Mouse (Mus musculus): ENCODE measurements at regions not wholly inside any gene's neighbourhood (a gene's known extent, or its start where the extent isn't known, plus 50 kb on each side); places are given as distances from the start of the nearest gene placed in this dataset.

DNA sequence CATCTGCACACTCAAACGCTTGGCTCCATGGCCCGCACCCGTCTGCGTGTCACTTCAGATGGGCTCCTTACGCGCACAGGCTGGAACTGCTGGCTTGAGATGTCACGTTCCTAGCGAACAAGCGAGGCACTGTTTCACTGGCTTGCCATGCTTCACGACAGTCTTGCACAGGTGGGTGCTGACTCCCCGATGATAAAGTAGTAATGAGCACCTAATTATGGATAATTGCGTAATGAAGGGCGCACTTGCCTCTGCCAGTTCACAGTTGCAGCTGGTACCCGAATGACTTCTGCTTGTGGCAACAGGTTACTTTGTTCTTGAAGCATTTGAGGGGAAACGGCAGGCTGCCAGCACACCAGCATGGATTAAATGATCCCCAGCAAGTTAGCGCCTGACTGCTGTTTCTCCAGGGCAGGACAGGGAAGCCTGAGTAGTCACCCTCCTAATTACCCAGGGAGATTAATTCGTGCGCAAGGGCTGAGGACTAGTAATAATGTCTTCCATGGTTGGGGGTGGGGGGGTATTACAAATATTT lies 335.1 kb downstream of the Pmp22 start:
- no peak for DNase-seq
- intact Hi-C loops (cut with DNase I), result no loop called here

DNA sequence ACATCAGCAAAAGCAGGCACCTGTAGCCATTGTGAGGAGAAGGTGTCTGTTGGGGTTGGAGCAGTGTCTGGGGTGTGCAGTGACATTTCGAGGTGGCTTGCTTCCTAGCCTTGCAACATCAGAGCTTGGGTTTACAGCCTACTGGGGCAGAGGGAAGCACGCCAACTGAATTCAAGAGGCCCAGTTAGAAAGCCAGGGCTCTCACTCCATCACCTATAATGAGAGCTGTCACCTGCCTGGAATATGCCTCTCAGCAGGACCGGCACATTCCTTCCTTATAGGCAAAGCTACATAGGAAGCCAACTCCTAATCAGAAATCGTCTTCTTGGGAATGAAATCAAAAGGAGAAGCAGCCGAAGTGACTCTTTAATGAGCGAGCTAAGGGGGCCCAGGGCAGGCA lies 337.2 kb downstream of the Pmp22 start:
- intact Hi-C loops (cut with DNase I), result no loop called here
- no peak for DNase-seq

DNA sequence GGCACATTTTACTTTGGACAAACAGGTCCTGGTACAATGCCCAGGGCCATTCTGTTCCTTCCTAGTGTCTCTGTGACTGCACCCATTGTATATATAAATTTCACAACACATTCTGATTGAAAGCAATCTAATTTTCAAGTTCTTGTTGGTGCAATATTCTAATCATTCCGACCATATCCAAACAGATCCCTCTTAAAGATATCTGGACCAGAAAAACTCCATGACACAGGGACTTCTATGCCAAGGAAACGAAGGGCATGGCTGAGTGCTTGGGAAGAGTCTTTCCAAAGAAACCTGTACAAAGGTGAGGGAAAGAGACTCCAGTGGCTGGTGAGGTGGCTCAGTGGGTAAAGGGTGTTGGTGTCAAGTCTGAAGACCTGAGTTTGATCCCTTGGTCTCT lies 337.8 kb downstream of the Pmp22 start:
- DNase-seq, result no peak
- intact Hi-C loops (cut with DNase I), result no loop called here

DNA sequence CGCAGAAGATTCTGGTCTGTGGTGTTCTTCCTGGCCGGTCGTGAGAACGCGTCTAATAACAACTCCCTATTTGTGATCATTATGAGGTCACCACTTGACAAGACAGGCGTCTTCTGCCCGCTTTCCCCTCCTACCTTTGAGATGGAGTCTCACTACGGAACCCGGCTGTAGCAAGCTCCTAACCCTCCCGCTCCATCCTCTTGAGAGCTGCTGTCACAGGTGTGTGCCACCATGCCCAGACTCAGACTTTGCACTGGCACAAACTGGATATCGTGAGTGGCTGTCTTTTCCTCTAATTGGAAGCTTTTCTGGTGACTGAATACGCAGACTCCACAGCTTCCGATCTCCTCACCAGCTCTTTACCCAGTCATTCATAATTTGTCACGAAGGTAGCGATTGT lies 346.0 kb downstream of the Pmp22 start:
- intact Hi-C loops (cut with DNase I), result no loop called here
- no peak for DNase-seq

DNA sequence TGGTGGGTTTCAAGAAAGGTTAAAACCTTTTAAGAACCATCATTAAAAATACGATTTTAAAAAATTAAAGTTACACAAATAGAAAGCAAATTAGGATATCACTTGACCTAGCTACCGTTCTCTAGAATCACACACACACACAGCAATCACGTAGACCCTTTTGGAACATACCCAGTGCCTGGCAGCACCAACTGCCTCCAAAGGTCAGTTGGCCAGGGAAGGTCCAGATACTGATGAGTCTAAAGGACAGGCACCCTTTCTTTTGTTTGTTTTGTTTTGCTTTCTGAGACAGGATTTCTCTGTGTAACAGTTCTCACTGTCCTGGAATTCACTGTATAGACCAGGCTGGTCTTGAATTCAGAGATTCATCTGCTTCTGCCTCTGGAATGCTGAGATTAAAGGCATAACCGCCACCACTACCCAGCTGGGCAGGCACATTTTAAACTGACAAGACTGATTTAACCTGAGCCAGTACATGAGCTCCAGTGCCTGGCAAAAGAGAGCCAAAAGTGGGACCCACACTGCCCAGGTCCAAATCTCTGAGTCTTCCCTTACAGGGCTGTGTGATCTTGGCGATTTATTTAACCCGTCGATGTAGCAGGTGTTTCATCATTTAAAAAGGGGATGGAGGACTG lies 353.0 kb downstream of the Pmp22 start:
- intact Hi-C loops (cut with DNase I), result no loop called here
- no peak for DNase-seq

DNA sequence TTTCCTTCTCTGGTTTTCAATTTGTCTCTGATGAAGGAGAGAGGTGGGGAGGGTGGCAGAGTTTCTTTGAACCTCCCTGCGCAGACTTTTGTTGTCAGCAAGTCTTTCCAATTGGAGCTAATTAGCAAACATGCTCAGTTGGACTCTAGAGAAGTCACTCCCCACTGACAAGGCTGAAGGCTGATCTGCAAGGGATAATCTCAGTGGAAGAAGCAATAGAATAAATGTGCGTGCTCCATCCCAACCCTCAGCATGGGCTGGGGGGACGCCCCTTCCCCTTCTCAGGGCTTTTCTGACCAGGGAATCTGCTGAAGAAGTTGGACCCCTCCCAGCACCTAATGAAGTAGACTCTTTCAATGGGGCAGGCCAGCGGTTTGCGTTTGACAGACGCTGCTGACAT lies 353.8 kb downstream of the Pmp22 start:
- intact Hi-C loops (cut with DNase I), result no loop called here
- no peak for DNase-seq

DNA sequence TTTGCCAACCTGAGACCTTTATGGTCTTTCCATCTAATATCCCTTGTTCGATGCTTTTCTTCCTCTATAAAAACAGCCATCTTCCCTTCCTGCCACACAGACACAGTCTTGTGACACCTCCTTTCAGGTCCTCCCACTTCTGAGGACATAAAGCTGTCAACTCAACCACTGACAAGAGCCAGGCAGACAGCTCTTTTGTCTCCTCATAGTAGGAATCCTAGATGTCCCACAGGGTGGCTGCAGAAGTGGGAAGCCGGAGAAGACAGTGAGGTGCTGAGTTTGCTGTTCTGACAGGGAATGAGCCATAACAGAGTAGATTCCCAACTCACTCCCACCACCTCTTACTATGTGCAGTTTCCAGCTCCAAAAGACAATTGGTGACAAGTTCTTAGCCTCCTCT lies 358.4 kb downstream of the Pmp22 start:
- DNase-seq, result no peak
- intact Hi-C loops (cut with DNase I), result no loop called here

DNA sequence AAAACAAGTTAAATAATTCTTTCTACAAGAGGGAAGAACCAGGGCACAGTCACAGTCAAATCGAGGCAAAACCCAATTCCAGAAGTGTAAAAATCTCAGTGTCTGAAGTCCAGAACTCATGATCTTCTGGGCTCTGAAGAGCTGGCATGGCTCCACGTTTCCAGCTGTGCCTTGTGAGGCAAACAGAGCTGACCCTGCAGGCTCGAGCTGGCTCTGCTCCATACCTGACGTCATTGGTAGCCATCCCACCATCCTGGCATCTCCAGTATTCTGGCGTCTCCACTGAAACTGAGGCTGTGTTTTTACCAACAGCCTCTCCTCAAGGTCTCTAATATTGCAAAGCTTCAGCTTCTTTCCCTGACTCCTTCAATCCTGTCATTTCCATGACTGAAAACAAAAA lies 373.4 kb downstream of the Pmp22 start:
- intact Hi-C loops (cut with DNase I), result no loop called here
- DNase-seq, result peak; percentile 45 to 59

DNA sequence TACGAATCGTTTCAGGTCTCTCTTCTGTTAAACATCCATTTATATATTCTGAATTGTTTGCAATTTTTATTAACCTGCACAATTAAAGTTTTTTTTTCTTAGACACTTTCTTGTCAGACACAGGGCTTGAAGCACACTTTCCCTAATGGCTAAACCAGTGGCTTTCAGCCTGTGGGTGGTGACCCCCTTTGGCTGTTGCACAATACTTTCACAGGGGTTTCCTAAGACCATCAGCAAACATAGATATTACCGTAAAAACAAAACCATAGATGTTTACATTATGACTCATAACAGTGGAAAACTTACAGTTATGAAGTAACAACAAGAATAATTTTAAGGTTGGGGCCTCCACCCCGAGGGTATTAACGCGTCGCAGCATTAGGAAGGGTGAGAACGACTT lies 378.6 kb downstream of the Pmp22 start:
- no peak for DNase-seq
- intact Hi-C loops (cut with DNase I), result no loop called here

DNA sequence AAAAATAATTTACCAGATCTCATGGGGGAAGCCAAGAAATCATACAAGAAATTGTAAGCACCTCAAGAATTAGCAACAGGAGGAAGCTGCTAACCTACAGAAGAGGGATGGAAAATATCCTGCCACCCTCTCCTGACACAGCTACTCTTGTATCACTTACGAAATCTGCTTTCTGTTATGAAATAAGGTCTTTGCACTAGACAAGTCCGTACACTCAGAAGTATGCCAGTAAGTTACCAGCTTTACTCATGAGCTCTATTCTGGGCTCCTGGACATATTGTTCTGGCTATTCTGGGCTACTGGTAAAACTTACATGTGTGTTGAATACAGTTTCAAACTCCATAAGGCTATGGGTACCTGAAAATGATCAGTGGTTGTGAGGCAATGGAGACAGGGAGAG lies 379.9 kb downstream of the Pmp22 start:
- intact Hi-C loops (cut with DNase I), result no loop called here
- no peak for DNase-seq

DNA sequence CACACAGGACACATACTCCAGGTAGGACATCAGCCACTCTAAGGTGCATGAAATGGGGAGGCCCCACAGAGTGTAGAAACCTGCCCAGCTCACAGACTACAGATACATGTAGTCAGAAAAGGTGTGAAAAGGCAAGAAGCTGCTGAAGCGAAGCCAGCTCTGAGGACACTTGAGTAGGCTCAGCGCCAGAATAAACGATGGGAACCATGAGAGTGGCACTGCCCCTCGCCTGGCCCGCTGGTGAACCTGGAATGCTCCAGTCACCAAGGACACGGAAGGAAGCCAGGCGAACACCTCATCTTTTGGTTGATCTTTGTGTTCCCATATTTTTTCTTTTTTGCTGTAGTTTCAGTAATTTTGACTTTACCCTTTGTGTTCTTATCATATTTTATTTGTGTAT lies 381.8 kb downstream of the Pmp22 start:
- intact Hi-C loops (cut with DNase I), result no loop called here
- DNase-seq, result no peak

DNA sequence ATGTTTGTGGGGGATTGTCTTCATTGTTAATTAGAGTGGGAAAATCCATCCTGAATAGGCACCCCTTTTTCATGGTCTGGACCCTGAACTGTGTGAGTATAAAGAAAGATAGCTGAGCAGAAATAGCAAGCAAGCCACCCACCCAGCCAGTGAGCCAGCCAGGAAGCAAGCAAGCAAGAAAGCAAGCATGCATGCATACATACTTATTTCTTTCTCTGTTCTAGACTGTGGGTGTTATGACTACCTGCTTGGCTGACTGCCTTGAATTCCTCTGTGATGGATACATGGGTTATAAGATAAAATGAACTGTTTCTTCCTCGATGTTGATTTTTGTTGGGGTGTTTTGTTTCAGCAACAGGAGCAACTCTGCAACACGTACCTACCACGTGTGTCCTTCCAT lies 385.8 kb downstream of the Pmp22 start:
- intact Hi-C loops (cut with DNase I), result no loop called here
- DNase-seq, result no peak

DNA sequence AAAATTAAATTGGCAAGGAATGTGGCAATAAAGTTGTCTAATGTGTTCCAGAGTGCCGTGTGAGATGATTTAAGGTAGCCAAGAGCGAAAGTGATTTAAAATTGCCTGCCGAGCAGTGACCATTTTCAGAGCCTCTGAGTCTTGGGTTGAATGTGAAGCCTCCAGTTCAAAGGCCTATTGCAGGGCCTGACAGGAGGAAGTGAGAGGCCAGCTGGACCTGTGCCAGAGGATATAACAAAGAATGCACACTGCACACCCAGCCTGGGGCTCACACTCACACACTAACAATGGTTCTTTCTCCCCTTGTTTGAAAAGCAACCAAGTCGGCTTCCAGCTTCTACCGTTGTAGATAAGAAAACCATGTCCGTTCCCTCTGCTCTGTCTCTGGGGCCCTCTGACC lies 390.1 kb downstream of the Pmp22 start:
- intact Hi-C loops (cut with DNase I), result no loop called here
- peak in 1 of 2 experiments; percentile 30 for DNase-seq

DNA sequence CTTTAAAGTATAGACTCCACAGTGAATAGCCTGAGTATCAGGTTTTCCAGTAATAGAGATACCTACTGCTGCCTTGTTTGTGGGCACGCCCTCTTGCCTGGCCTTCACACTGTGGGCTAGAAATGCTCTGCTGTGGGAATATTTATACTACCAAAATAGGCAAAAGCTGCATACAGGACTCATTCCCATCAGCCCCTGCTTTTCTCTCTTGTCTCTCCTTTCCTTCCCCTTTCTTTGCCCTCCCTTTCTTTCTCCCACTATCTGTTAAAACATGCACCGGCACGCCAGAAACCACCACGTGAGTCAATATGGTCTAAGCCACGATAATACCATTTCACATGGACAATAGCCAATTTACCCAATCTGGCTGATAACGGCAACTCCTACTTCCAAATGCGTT lies 395.5 kb downstream of the Pmp22 start:
- no peak for DNase-seq
- intact Hi-C loops (cut with DNase I), result no loop called here

DNA sequence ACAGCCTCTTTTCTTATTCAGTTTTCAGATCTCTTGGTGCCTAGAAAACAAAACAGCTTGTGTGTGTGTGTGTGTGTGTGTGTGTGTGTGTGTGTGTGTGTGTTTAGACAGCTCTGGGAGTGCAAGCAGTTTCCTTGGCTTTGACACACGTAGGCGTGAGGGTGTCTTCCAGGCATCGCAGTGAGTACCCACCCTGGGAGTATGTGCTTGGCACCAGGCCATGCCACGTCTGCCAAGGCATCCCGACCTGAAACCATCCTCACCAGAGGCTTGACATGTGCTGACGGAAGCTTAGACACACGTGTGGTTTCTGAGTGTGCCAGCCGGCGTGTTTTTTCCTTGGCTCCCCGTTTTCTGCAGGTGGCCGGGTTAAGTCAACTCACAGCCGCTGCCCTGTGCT lies 396.6 kb downstream of the Pmp22 start:
- intact Hi-C loops (cut with DNase I), result no loop called here
- DNase-seq, result no peak

DNA sequence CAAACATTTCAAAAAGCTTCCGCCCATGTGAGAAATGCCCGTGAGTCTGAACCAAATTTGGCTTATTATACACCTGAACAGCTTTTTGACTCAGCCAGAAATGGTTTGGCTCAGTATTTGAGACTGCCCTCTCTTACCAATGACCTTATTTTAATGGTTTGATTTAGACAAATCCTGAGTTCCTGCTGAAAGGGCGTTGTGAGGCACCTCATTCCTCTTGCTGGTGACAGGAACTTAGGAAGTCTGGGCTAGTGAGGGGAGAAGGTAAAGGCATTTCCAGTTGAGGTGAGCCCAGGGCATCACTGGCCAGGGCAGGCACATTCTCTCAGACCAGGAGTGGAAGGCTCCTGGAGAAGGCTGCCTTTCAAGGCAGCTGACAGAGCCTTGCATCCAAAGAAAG lies 396.1 kb downstream of the Hs3st3b1 start:
- intact Hi-C loops (cut with DNase I), result no loop called here

DNA sequence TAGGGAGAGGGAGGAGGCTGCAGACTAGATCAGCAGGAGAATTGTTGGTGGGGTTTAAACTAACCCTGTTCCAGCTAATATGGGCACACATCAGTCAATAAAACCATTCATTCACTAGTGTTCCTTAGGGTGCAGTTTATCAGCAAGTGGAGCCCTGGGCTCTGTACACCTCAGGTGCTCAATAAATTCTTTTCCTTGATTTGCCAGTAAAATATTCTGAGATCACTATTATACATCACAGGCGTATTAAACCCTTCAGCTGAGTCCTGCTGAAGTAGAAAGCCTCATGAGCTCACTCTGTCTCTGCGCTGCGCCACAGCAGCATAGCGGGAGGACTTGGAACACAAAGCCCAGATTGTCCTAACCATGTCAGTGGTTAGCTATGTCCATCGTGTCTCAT lies 389.3 kb downstream of the Hs3st3b1 start:
- DNase-seq, result no peak
- intact Hi-C loops (cut with DNase I), result no loop called here

More for the DNA sequence above, 396.1 kb downstream of the Hs3st3b1 start:
- DNase-seq, result no peak

DNA sequence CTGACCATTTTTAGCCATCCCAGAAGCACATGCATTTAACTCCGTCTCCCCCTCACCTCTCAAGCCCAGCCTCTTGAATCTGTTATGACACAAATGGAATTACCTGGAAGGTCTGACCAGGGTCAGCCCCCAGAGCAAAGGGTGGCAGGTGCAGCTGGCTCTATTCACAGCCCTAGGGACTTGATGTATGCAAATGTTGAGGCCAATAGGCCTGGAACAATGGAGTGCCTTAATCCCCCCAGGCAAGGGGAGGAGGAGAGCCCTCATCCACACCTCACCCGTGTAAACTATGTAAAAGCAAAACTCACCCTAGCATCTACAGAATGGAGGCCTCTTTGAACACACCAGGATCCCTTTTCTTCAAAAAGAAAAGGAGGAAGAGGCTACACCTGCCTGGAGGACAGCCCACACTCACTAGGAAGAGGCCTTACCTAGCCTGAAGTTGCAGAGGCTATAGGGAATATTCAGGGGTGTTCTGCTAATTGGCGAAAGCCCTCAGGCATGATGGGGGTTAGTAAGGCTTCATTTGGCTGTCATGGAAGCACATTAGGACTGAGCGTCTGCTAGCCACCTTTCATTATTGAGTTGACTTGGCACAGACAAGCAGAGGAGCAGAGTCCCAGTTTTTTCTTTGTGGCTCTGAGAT lies 388.4 kb downstream of the Hs3st3b1 start:
- intact Hi-C loops (cut with DNase I), result no loop called here

DNA sequence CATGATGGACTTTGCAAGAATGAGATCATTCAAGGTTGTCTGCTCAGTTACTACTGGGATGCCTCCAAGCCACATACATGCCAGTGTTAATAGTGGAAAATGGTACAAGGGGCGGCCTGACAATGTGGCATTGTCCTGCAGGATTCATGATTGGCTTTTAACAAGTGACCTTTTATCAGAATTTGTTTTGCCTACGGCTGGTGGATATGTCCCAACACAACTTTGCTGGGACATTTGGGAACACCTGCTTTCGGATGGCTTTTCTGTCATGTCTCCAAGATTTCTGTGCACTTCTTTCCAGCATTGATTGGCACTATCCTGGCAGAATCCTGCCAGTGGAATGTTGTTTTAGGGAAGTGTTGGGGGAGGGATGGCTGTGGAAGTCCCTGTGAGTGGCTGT lies 384.4 kb downstream of the Hs3st3b1 start:
- intact Hi-C loops (cut with DNase I), result no loop called here
- DNase-seq, result no peak

More for the DNA sequence above, 388.4 kb downstream of the Hs3st3b1 start:
- DNase-seq, result no peak

DNA sequence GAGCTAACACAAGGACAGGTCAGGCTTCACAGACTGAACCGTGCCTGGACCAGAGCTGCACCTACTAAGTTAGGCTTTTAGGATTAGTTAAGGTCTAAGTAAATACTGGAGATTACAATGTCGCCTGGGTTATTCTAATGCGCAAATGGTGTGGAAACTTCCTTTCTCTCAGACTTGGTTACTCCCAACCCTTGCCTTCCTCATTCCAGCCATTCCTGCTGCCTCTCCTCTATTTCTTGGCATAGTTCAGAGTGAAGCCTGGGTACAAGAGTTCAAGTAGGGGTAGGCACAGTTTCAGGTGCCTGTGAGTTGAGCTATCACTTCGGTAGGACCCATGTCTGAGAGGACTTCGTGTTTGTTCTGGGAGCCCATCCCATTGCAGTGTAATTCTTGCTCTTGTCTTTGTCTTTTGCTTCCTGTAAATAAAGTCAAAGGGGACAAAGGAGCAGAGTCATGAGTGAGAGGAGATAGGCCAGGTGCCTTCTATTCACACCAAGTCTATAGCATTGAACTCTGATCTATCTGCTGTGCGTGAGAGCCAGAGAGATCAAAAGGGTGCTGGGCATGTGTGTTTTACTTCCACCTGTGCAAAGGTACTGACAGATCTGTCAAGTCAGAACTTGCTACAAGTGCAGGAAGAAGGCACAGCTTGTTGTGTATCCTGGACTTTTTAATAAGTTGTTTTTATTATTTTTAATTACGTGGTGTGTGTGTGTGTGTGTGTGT lies 378.0 kb downstream of the Hs3st3b1 start:
- DNase-seq, result no peak
- intact Hi-C loops (cut with DNase I), result no loop called here

DNA sequence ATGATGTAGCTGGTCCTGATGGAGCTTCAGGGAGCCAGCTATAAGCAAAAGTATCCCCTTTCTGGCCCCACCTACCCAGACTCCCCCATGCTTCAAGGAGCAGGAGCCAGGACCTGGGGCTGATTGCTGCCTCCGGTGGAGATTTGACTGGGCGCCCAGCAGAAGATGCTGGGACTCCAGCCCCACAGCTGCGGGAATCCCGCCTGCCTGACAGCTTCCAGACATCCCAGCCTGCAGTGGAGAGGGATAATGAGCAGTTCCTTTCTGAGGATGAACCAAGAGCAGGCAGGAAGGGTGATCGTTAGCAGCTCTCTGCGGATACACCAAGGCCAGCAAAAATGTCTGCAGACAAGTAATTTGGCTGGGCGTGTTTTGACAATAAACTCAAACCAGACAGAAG lies 376.6 kb downstream of the Hs3st3b1 start:
- intact Hi-C loops (cut with DNase I), result no loop called here

DNA sequence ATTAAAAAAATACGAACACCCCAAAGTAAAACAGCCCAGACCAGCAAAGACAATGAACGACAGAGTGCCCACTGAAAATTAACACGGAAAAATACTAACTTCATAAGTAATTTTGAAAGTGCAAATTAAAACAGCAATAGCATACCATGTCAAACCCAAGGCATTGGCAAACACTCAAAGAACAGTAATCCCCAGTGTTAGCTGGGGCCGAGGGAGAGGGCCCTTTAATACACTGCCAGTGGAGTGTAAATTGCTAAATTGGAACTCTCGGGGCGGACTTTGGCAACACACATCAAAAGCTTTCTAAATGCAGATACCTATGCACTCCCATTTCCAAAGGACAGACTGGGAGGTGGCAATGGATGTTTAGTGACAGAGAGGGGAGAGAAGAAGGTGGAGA lies 361.6 kb downstream of the Hs3st3b1 start:
- DNase-seq, result no peak
- intact Hi-C loops (cut with DNase I), result no loop called here

More for the DNA sequence above, 376.6 kb downstream of the Hs3st3b1 start:
- DNase-seq, result no peak
